Mouse (Mus musculus): ENCODE measurements around the gene Tnip1.
"Not testable (repeated sequence)": the region's sequence is repeated elsewhere in the genome, so short reads cannot be mapped to it uniquely, and the experiment has no call there.

Gene Tnip1

GRCm38 (mm10) chr11:54972049-54972723 is 9.5 kb upstream of the Tnip1 start:
- no peak for DNase-seq (ENCODE audit: low spot score)

GRCm38 (mm10) chr11:54971365-54972048 is 8.8 kb upstream of the Tnip1 start:
- DNase-seq (ENCODE audit: low spot score): no peak

- DNase-seq (ENCODE audit: low spot score): no peak
These were observed 2.5 kb upstream of the Tnip1 start for GRCm38 (mm10) chr11:54965234-54965633.

- DNase-seq (ENCODE audit: low spot score): no peak
These were observed 796 bp downstream of the Tnip1 start for GRCm38 (mm10) chr11:54961921-54962320.

- no peak for DNase-seq (ENCODE audit: low spot score)
These were observed 1.4 kb downstream of the Tnip1 start for GRCm38 (mm10) chr11:54961164-54961850.

GRCm38 (mm10) chr11:54960251-54960650 is 2.5 kb downstream of the Tnip1 start:
- DNase-seq (ENCODE audit: low spot score): no peak

GRCm38 (mm10) chr11:54958571-54959073 is 4.1 kb downstream of the Tnip1 start:
- no peak for DNase-seq (ENCODE audit: low spot score)

GRCm38 (mm10) chr11:54957708-54958107 is 5.0 kb downstream of the Tnip1 start:
- not testable (repeated sequence) for DNase-seq (ENCODE audit: low spot score)

GRCm38 (mm10) chr11:54956912-54957311 is 5.8 kb downstream of the Tnip1 start:
- DNase-seq (ENCODE audit: low spot score): no peak

GRCm38 (mm10) chr11:54955735-54956480 is 6.8 kb downstream of the Tnip1 start:
- DNase-seq (ENCODE audit: low spot score): peak; percentile 89

GRCm38 (mm10) chr11:54955400-54955734 is 7.3 kb downstream of the Tnip1 start:
- DNase-seq (ENCODE audit: low spot score): not testable (repeated sequence)

- no peak for DNase-seq (ENCODE audit: low spot score)
These were observed 8.0 kb downstream of the Tnip1 start for GRCm38 (mm10) chr11:54954716-54955115.

GRCm38 (mm10) chr11:54953993-54954446 is 8.7 kb downstream of the Tnip1 start:
- DNase-seq (ENCODE audit: low spot score): no peak

GRCm38 (mm10) chr11:54952651-54953050 is 10.1 kb downstream of the Tnip1 start:
- DNase-seq (ENCODE audit: low spot score): no peak

GRCm38 (mm10) chr11:54950684-54951083 is 12.0 kb downstream of the Tnip1 start:
- DNase-seq (ENCODE audit: low spot score): no peak

GRCm38 (mm10) chr11:54949717-54950116 is 13.0 kb downstream of the Tnip1 start:
- no peak for DNase-seq (ENCODE audit: low spot score)

GRCm38 (mm10) chr11:54944702-54945101 is 18.0 kb downstream of the Tnip1 start:
- DNase-seq (ENCODE audit: low spot score): no peak

GRCm38 (mm10) chr11:54940056-54940455 is 22.7 kb downstream of the Tnip1 start:
- DNase-seq (ENCODE audit: low spot score): no peak

- DNase-seq (ENCODE audit: low spot score): no peak
These were observed 23.2 kb downstream of the Tnip1 start for GRCm38 (mm10) chr11:54939501-54939900.

- DNase-seq (ENCODE audit: low spot score): no peak
These were observed 26.0 kb downstream of the Tnip1 start for GRCm38 (mm10) chr11:54936771-54937140.

GRCm38 (mm10) chr11:54936035-54936770 is 26.5 kb downstream of the Tnip1 start:
- no peak for DNase-seq (ENCODE audit: low spot score)

GRCm38 (mm10) chr11:54934198-54934597 is 28.5 kb downstream of the Tnip1 start:
- no peak for DNase-seq (ENCODE audit: low spot score)
